8 mouse cellular contexts compared by ENCODE assay signal in the genomic region with DNA sequence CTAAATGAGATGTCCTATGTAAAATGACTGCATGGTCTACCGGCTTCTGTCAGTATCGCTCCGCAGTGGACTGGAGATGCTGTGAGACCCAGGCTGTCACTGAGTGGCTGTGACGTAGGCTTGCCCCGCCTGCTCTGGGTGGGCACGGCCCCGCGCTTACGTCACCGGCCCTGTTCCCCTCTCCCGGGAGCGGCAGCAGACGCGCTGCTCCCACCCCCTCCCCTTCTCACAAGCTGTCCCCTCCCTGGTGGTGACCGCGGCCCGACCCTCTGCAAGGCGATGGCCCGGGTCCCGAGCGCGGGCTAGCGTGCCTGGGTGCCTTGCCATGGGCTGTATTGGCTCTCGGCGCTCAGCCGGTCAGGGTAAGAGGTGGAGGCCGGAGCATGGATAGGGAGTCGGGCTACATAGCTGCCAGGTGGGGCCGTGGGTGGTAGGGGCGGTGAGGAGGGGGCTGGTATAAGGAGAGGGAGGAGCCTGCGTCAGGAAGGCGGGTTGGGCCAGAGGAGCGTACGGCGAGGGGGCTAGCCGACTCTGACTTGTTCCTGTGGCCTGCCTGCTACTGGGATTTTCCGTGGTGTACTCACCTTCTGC. TPM values are rescaled to one million over a fixed set of nuclear protein-coding genes. Genes with fewer than 3 reads are reported as not detected.
DNase-seq lines count a peak whose midpoint lies in the region; ATAC-seq lines count a peak whose summit lies in the region.

Gene Fam131a, plus strand, starts transcription at position 131 of the 591 bp plus-strand sequence.

- WGBS in intestine, embryonic 14.5 days: under 1% methylated on average over 36 of the region's 37 CpGs

- peaks cover 38% of the 10 kb centered on the region for H3K36me3 ChIP-seq in intestine, embryonic 14.5 days (ENCODE audit: control insufficient read depth, insufficient read depth, low read length)

- intact Hi-C loops in left cerebral cortex, postnatal 10 days (cut with DNase I): no loop called here

- peak within 1 kb of the TSS; percentile 62 for H3K9ac ChIP-seq in intestine, embryonic 14.5 days (ENCODE audit: low read length)

- no peaks in the 10 kb centered on the region for H3K9me3 ChIP-seq in intestine, embryonic 14.5 days (ENCODE audit: control insufficient read depth, low read length)

- H3K27ac ChIP-seq in intestine, embryonic 14.5 days (ENCODE audit: low read depth): peak within 1 kb of the TSS; percentile 89

- H3K4me3 ChIP-seq in intestine, embryonic 14.5 days (ENCODE audit: low read depth, low read length): peak within 1 kb of the TSS; percentile 70

- peak within 1 kb of the TSS; percentile 75 for H3K4me2 ChIP-seq in intestine, embryonic 14.5 days (ENCODE audit: low read length)

- DNase-seq in adrenal gland, postnatal 14 days: peak; percentile 93
- peak; percentile 97 for DNase-seq in embryo, embryonic 9.5 days (ENCODE audit: extremely low spot score)
- DNase-seq in gastrocnemius, postnatal 4 days (ENCODE audit: low spot score in 2 of 2): peak; percentile 75 to 87
- peak; percentile 96 for DNase-seq in intestine, embryonic 14.5 days (ENCODE audit: low spot score)
- peak; percentile 95 to 96 for DNase-seq in left cerebral cortex, postnatal 10 days (ENCODE audit: extremely low spot score in 1 of 2, low spot score in 2 of 2)
- peak; percentile 93 for DNase-seq in right cerebral cortex, postnatal 14 days
- no peak for DNase-seq in adipocyte (ENCODE audit: low spot score)

- no peaks in the 10 kb centered on the region for H3K27me3 ChIP-seq in intestine, embryonic 14.5 days (replicated peaks; ENCODE audit: control insufficient read depth, insufficient read depth, low read length)

- ATAC-seq in intestine, embryonic 14.5 days (replicated peaks; ENCODE audit: low FRiP score, low TSS enrichment, low read depth): peak; percentile 94
- peak; percentile 82 for ATAC-seq in megakaryocyte progenitor cell, adult 5-6 weeks (replicated peaks; ENCODE audit: poor library complexity)

- peaks cover 15% of the 10 kb centered on the region for H3K4me1 ChIP-seq in intestine, embryonic 14.5 days (replicated peaks; ENCODE audit: control insufficient read depth, insufficient read depth, low read length)

RNA-seq across cellular contexts. Expression of gene Fam131a, which starts in this region (rescaled TPM):
- total RNA-seq in adrenal gland, postnatal 14 days (2021): 12.5 and 12.6 TPM in 2 replicates
- 10 to 100 TPM; 40.5 to 44.9 TPM for total RNA-seq in gastrocnemius, postnatal 4 days (2021)
- 8.7 and 9.1 TPM in 2 replicates for polyA plus RNA-seq in intestine, embryonic 14.5 days (2014; fragmentation: Nextera tagmentation; extraction: Ambion mirVana)
- 100 to 1,000 TPM; 264 to 267 TPM for total RNA-seq in left cerebral cortex, postnatal 10 days (2021)
- not detected in 2 replicates for total RNA-seq in megakaryocyte progenitor cell, adult 5-6 weeks (2015)
- total RNA-seq in megakaryocyte progenitor cell, adult 5-6 weeks (2017): 0.17 TPM in 1 of 2 replicates, not detected in the other

Comparison
In these comparisons a context has a peak if more than half of its experiments do, and no peak if none do; other contexts are left out.
1. RNA of gene Fam131a (total RNA-seq): 264 to 267 TPM in left cerebral cortex, postnatal 10 days, 40.5 to 44.9 TPM in gastrocnemius, postnatal 4 days and 12.5 to 12.6 TPM in adrenal gland, postnatal 14 days; 0.17 TPM in megakaryocyte progenitor cell, adult 5-6 weeks; every median in the first group is over 10 times any median in the second.
2. RNA of gene Fam131a (total RNA-seq): 264 to 267 TPM in left cerebral cortex, postnatal 10 days; 40.5 to 44.9 TPM in gastrocnemius, postnatal 4 days and 12.5 to 12.6 TPM in adrenal gland, postnatal 14 days; every median in the first group is over 4 times any median in the second.
3. Peak in ATAC-seq in megakaryocyte progenitor cell, adult 5-6 weeks; RNA of the gene not detected or under 1 TPM.